Mouse (Mus musculus) CH12.LX (cell line): ENCODE data around the gene Evi5l.

Experiments
- CHD1 ChIP-seq: IDR thresholded peaks from 2 replicates; pipeline ENCODE4 v1.6.1; 2012; ENCODE audit warnings: low read depth, low read length, improper control_type of control experiment, inconsistent platforms
- CTCF ChIP-seq, 2 experiments: IDR thresholded peaks in 1 of 2; conservative IDR thresholded peaks in 1 of 2; 2 replicates each; pipeline ENCODE4 v1.5.1; 2011 to 2012; ENCODE audit warnings: low read depth in 2 of 2, low read length in 2 of 2, improper control_type of control experiment in 1 of 2, inconsistent platforms in 1 of 2, mild to moderate bottlenecking in 1 of 2, moderate library complexity in 1 of 2
- EP300 ChIP-seq: IDR thresholded peaks from 2 replicates; pipeline ENCODE4 v1.6.1; 2011; ENCODE audit warnings: low read length, improper control_type of control experiment
- HCFC1 ChIP-seq: IDR thresholded peaks from 2 replicates; pipeline ENCODE4 v1.6.1; 2012; ENCODE audit warnings: low read depth, mild to moderate bottlenecking, inconsistent platforms, low read length, improper control_type of control experiment
- MAX ChIP-seq: IDR thresholded peaks from 2 replicates; pipeline ENCODE4 v1.6.1; 2011; ENCODE audit warnings: low read length, improper control_type of control experiment
- POLR2A ChIP-seq: IDR thresholded peaks from 2 replicates; pipeline ENCODE4 v1.6.1; 2011; ENCODE audit warnings: low read depth, mild to moderate bottlenecking, improper control_type of control experiment, low read length
- POLR2AphosphoS2 ChIP-seq: IDR thresholded peaks from 2 replicates; pipeline ENCODE4 v1.6.1; 2011; ENCODE audit warnings: low read depth, low read length, improper control_type of control experiment
- USF2 ChIP-seq: conservative IDR thresholded peaks from 2 replicates; pipeline ENCODE4 v1.6.1; 2011; ENCODE audit warnings: low read depth, low read length, improper control_type of control experiment
- ZC3H11A ChIP-seq: IDR thresholded peaks from 2 replicates; pipeline ENCODE4 v1.6.1; 2012; ENCODE audit warnings: low read depth, mild to moderate bottlenecking, inconsistent platforms, low read length, improper control_type of control experiment
- ZKSCAN1 ChIP-seq: IDR thresholded peaks from 2 replicates; pipeline ENCODE4 v1.6.1; 2012; ENCODE audit warnings: low read depth, inconsistent platforms, low read length, improper control_type of control experiment, borderline replicate concordance

DNA sequence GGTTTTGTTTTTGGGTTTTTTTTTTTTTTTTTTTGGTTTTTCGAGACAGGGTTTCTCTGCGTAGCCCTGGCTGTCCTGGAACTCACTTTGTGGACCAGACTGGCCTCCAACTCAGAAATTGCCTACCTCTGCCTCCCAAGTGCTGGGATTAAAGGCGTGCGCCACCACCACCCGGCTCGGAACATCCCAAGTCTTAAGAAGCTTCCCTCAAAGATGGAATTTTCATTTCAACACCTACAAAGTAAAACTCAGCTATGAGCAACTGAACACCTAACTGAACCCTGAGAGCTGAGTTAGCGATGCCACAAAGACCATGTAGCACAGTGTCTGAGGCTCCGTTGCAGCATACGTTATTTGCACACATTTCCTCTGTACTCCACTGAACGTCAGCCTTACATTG is 32.6 kb upstream of the Evi5l start, which contains the start of gene Cd209g:
- no peak for TF ChIP-seq CTCF (conservative IDR thresholded peaks at IDR 0.05 in 1 of 2, IDR thresholded peaks at IDR 0.05 in 1 of 2; ENCODE audit: low read depth in 2 of 2, low read length in 2 of 2)
- TF ChIP-seq ZKSCAN1 = no peak
- no peak for TF ChIP-seq EP300
- no peak for TF ChIP-seq CHD1
- no peak for TF ChIP-seq USF2
- TF ChIP-seq HCFC1 = no peak
- TF ChIP-seq POLR2A = no peak
- TF ChIP-seq ZC3H11A = no peak
- TF ChIP-seq MAX = no peak
- TF ChIP-seq POLR2AphosphoS2 = no peak
